Comparison of ENCODE assay signal across 13 mouse cellular contexts in the genomic region with DNA sequence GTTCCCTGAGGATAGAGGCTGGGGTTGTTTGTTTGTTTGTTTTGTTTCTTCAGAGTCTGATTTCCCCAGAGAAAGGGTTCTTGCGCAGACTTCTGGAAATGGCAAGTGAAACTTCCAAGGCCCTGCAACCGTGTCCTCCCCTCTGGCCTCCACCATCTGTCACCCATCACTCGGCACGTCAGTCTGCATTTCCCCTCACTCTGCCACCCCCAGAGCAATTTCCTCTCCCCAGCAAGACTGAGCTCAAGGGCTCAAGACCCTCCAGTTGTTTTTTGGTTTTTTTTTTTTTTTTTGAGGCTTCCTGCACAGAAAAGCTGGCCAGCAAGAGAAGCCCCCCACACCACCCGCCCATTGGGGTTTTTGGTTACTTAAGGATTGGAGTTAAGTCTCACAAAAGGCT. TPM values are rescaled to one million over a fixed set of nuclear protein-coding genes. Genes with fewer than 3 reads are reported as not detected.
DNase-seq lines count a peak whose midpoint lies in the region; ATAC-seq and TF ChIP-seq lines count a peak whose summit lies in the region.
"Had no signal": no experiment of that assay in that cellular context is flagged by ENCODE, and none has a peak within 500 bp of the region (broad histone marks: within the 10 kb centered on the region; RNA-seq: fewer than 3 reads in every experiment).

No protein-coding gene starts in this region.

- dilution Hi-C loops in CH12.LX (cut with MboI; ENCODE audit: extremely low pct_ligation_motif_present, extremely low pct_unique_long_range_greater_than_20kb, low sequenced_read_pairs): no loop called here

- peak overlapping the region; percentile 41; the same call in 1 of the 2 replicates for H3K9ac ChIP-seq in liver, embryonic 11.5 days (ENCODE audit: low read depth, low read length)
- peak overlapping the region; percentile 35; the same call in 1 of the 2 replicates for H3K9ac ChIP-seq in CH12.LX (ENCODE audit: insufficient read depth, low read depth)
- 0 out of 2 replicates have a peak overlapping the region, but pooled peaks have one; percentile 20 for H3K9ac ChIP-seq in liver, embryonic 14.5 days (replicated peaks)
- no peak overlapping the region for H3K9ac ChIP-seq in neural tube, embryonic 15.5 days (replicated peaks)
- H3K9ac ChIP-seq: embryonic facial prominence, embryonic 12.5 days; intestine, embryonic 15.5 days; neural tube, embryonic 13.5 days had no signal

- H3K27ac ChIP-seq in liver, embryonic 11.5 days (ENCODE audit: low read depth, low read length): peak overlapping the region; percentile 62; the same call in 1 of the 2 replicates
- H3K27ac ChIP-seq in CH12.LX (ENCODE audit: insufficient read depth, low read depth): peak overlapping the region; percentile 82
- H3K27ac ChIP-seq in liver, embryonic 14.5 days: no peak overlapping the region
- H3K27ac ChIP-seq in neural tube, embryonic 15.5 days (replicated peaks): no peak overlapping the region
- H3K27ac ChIP-seq: embryonic facial prominence, embryonic 12.5 days; intestine, embryonic 15.5 days; neural tube, embryonic 13.5 days had no signal

- ATAC-seq in liver, embryonic 11.5 days (replicated peaks; ENCODE audit: low FRiP score): no peak
- ATAC-seq in liver, embryonic 14.5 days (ENCODE audit: insufficient read depth): no peak
- no peak for ATAC-seq in neural tube, embryonic 15.5 days (ENCODE audit: low FRiP score)
- ATAC-seq: intestine, embryonic 15.5 days had no signal

- 40% methylated on average over 5 of the region's 5 CpGs for WGBS in liver, embryonic 11.5 days
- 20% methylated on average over 5 of the region's 5 CpGs for WGBS in liver, embryonic 14.5 days (ENCODE audit: insufficient replicate concordance)
- WGBS in neural tube, embryonic 15.5 days: 88% methylated on average over 5 of the region's 5 CpGs

- H3K4me2 ChIP-seq in liver, embryonic 11.5 days: peak overlapping the region; percentile 52
- peak overlapping the region; percentile 79 for H3K4me2 ChIP-seq in CH12.LX (ENCODE audit: insufficient read depth, low read depth, poor library complexity, severe bottlenecking)
- H3K4me2 ChIP-seq in liver, embryonic 14.5 days (ENCODE audit: low read depth): peak overlapping the region; percentile 43
- H3K4me2 ChIP-seq in neural tube, embryonic 15.5 days: no peak overlapping the region
- H3K4me2 ChIP-seq: embryonic facial prominence, embryonic 12.5 days; intestine, embryonic 15.5 days; neural tube, embryonic 13.5 days had no signal

- TF ChIP-seq RAD21 in CH12.LX (IDR thresholded peaks at IDR 0.05; ENCODE audit: low read depth, low read length): no peak

- H3K27me3 ChIP-seq in liver, embryonic 11.5 days (replicated peaks; ENCODE audit: control insufficient read depth, insufficient read depth, low read length): no peaks in the 10 kb centered on the region
- no peaks in the 10 kb centered on the region for H3K27me3 ChIP-seq in CH12.LX (replicated peaks)
- no peaks in the 10 kb centered on the region for H3K27me3 ChIP-seq in liver, embryonic 14.5 days (ENCODE audit: control insufficient read depth, insufficient read depth, low read length)
- no peaks in the 10 kb centered on the region for H3K27me3 ChIP-seq in neural tube, embryonic 15.5 days (replicated peaks)
- H3K27me3 ChIP-seq: embryonic facial prominence, embryonic 12.5 days; intestine, embryonic 15.5 days; neural tube, embryonic 13.5 days had no signal

- H3K36me3 ChIP-seq in liver, embryonic 11.5 days (ENCODE audit: control insufficient read depth, insufficient read depth, low read length): no peaks in the 10 kb centered on the region
- peaks cover 0 to 38% of the 10 kb centered on the region in 2 experiments for H3K36me3 ChIP-seq in CH12.LX (replicated peaks in 1 of 2; ENCODE audit: control insufficient read depth in 1 of 2, insufficient read depth in 1 of 2, low read length in 1 of 2)
- no peaks in the 10 kb centered on the region for H3K36me3 ChIP-seq in liver, embryonic 14.5 days (replicated peaks; ENCODE audit: control insufficient read depth, insufficient read depth, low read depth)
- no peaks in the 10 kb centered on the region for H3K36me3 ChIP-seq in neural tube, embryonic 15.5 days
- H3K36me3 ChIP-seq: embryonic facial prominence, embryonic 12.5 days; intestine, embryonic 15.5 days; neural tube, embryonic 13.5 days had no signal

- H3K4me3 ChIP-seq in liver, embryonic 11.5 days (ENCODE audit: low read depth, low read length): no peak overlapping the region
- H3K4me3 ChIP-seq in CH12.LX (replicated peaks in 1 of 3; ENCODE audit: low read depth in 2 of 3, low read length in 2 of 3, poor library complexity in 1 of 3): no peak overlapping the region
- H3K4me3 ChIP-seq in liver, embryonic 14.5 days (ENCODE audit: insufficient read depth in 1 of 2, low read depth in 2 of 2, low read length in 2 of 2): no peak overlapping the region
- no peak overlapping the region for H3K4me3 ChIP-seq in neural tube, embryonic 15.5 days (replicated peaks)
- H3K4me3 ChIP-seq: embryonic facial prominence, embryonic 12.5 days; intestine, embryonic 15.5 days; neural tube, embryonic 13.5 days had no signal

- H3K4me1 ChIP-seq in liver, embryonic 11.5 days (replicated peaks; ENCODE audit: control insufficient read depth, insufficient read depth, low read length): peaks cover 48% of the 10 kb centered on the region
- H3K4me1 ChIP-seq in CH12.LX (ENCODE audit: control insufficient read depth in 1 of 2, insufficient read depth in 2 of 2): peaks cover 44 to 91% of the 10 kb centered on the region in 2 experiments
- H3K4me1 ChIP-seq in liver, embryonic 14.5 days (replicated peaks; ENCODE audit: control insufficient read depth in 2 of 2, insufficient read depth in 2 of 2, low read length in 1 of 2): peaks cover 19 to 50% of the 10 kb centered on the region in 2 experiments
- no peaks in the 10 kb centered on the region; the same call in 1 of the 2 replicates for H3K4me1 ChIP-seq in neural tube, embryonic 15.5 days

- H3K79me2 ChIP-seq in CH12.LX (replicated peaks; ENCODE audit: control insufficient read depth, extremely low read depth, insufficient read depth, poor library complexity, severe bottlenecking): peaks cover 56% of the 10 kb centered on the region

- TF ChIP-seq EP300 in CH12.LX (IDR thresholded peaks at IDR 0.05; ENCODE audit: low read length): no peak
- TF ChIP-seq EP300 in liver, embryonic 14.5 days (IDR thresholded peaks at IDR 0.05; ENCODE audit: low read depth): no peak

- no peak for DNase-seq in liver, embryonic 11.5 days (ENCODE audit: low spot score)
- DNase-seq in liver: no peak
- peak; percentile 66 for DNase-seq in A20 (ENCODE audit: low read depth, low spot score)
- no peak for DNase-seq in CH12.LX (ENCODE audit: extremely low read depth)
- DNase-seq in liver, embryonic 14.5 days (ENCODE audit: low read depth in 3 of 3, low spot score in 3 of 3): no peak
- DNase-seq in embryo, embryonic 10.5 days (ENCODE audit: low spot score): no peak
- DNase-seq: adrenal gland, postnatal 10 days; kidney, postnatal 10 days; layer of hippocampus, adult 9-11 months had no signal

- TF ChIP-seq CTCF in CH12.LX (conservative IDR thresholded peaks at IDR 0.05 in 1 of 2, IDR thresholded peaks at IDR 0.05 in 1 of 2; ENCODE audit: low read depth in 2 of 2, low read length in 2 of 2): no peak
- no peak for TF ChIP-seq CTCF in liver, embryonic 14.5 days (IDR thresholded peaks at IDR 0.05; ENCODE audit: low read depth)

- in situ Hi-C loops in CH12.LX (cut with MboI; ENCODE audit: low pct_ligation_motif_present, low pct_unique_long_range_greater_than_20kb, low sequenced_read_pairs): no loop called here

- no peak for TF ChIP-seq POLR2A in CH12.LX (IDR thresholded peaks at IDR 0.05; ENCODE audit: low read depth, low read length)

- H3K9me3 ChIP-seq in liver, embryonic 11.5 days (ENCODE audit: control insufficient read depth, low read length): no peaks in the 10 kb centered on the region
- no peaks in the 10 kb centered on the region for H3K9me3 ChIP-seq in CH12.LX (replicated peaks; ENCODE audit: low read length)
- H3K9me3 ChIP-seq in liver, embryonic 14.5 days (ENCODE audit: control insufficient read depth, low read length): no peaks in the 10 kb centered on the region
- no peaks in the 10 kb centered on the region for H3K9me3 ChIP-seq in neural tube, embryonic 15.5 days (replicated peaks)
- H3K9me3 ChIP-seq: embryonic facial prominence, embryonic 12.5 days; intestine, embryonic 15.5 days; neural tube, embryonic 13.5 days had no signal

TF ChIP-seq in CH12.LX, 34 proteins besides CTCF, POLR2A, EP300 and RAD21:
- TF ChIP-seq MAZ (IDR thresholded peaks at IDR 0.05; ENCODE audit: low read depth, low read length) (0 out of 2 replicates have a peak, but pooled peaks have one; percentile 60), ETS1 (conservative IDR thresholded peaks at IDR 0.05; ENCODE audit: low read depth, low read length) (0 out of 2 replicates have a peak, but pooled peaks have one; percentile 8), BHLHE40 (IDR thresholded peaks at IDR 0.05; ENCODE audit: low read depth, low read length) (peak; percentile 29), IRF4 (IDR thresholded peaks at IDR 0.05; ENCODE audit: low read depth, low read length) (0 out of 2 replicates have a peak, but pooled peaks have one; percentile 7), GABPA (IDR thresholded peaks at IDR 0.05; ENCODE audit: insufficient replicate concordance, low read depth, low read length) (no peak)

RNA-seq across cellular contexts. Expression of gene Kcnk5, which starts 9.1 kb away (rescaled TPM):
- polyA plus RNA-seq in liver, embryonic 11.5 days (2014; fragmentation: Nextera tagmentation; extraction: Ambion mirVana): 9.6 and 10.1 TPM in 2 replicates
- 11.7 and 12.3 TPM in 2 replicates for total RNA-seq in CH12.LX (2012; rRNA removed)
- total RNA-seq in CH12.LX (2014; rRNA removed): 8.7 and 9.0 TPM in 2 replicates
- polyA plus RNA-seq in CH12.LX (2012; ENCODE audit: insufficient read length, low read depth): 12.5 and 14.1 TPM in 2 replicates
- polyA plus RNA-seq in liver, embryonic 14.5 days (2012; rRNA removed): 3.1 and 3.2 TPM in 2 replicates
- 3.6 and 4.1 TPM in 2 replicates for polyA plus RNA-seq in liver, embryonic 14.5 days (2014; fragmentation: Nextera tagmentation; extraction: Ambion mirVana)
- 1.5 and 4.2 TPM in 2 replicates for polyA plus RNA-seq in neural tube, embryonic 15.5 days (2015; fragmentation: Nextera tagmentation; extraction: Ambion mirVana)

RNA-seq across cellular contexts. Expression of gene Saysd1, which starts 34.2 kb away (rescaled TPM):
- polyA plus RNA-seq in liver, embryonic 11.5 days (2014; fragmentation: Nextera tagmentation; extraction: Ambion mirVana): 7.7 TPM in 2 replicates
- 5.9 and 6.0 TPM in 2 replicates for total RNA-seq in CH12.LX (2012; rRNA removed)
- 6.3 and 6.6 TPM in 2 replicates for total RNA-seq in CH12.LX (2014; rRNA removed)
- polyA plus RNA-seq in CH12.LX (2012; ENCODE audit: insufficient read length, low read depth): 5.3 and 5.5 TPM in 2 replicates
- polyA plus RNA-seq in liver, embryonic 14.5 days (2012; rRNA removed): 1.5 and 1.9 TPM in 2 replicates
- 3.8 and 4.1 TPM in 2 replicates for polyA plus RNA-seq in liver, embryonic 14.5 days (2014; fragmentation: Nextera tagmentation; extraction: Ambion mirVana)
- 11.3 and 11.9 TPM in 2 replicates for polyA plus RNA-seq in neural tube, embryonic 15.5 days (2015; fragmentation: Nextera tagmentation; extraction: Ambion mirVana)

Comparison
In these comparisons a context has a peak if more than half of its experiments do, and no peak if none do; other contexts are left out.
1. H3K27ac ChIP-seq: peak in liver, embryonic 11.5 days (single experiment) and CH12.LX (single experiment); none in liver, embryonic 14.5 days (single experiment) and neural tube, embryonic 15.5 days (single experiment).